Mouse (Mus musculus) hindbrain, embryonic 16.5 days (tissue): ENCODE results near the gene Lrrc72. TPM values are rescaled to one million over a fixed set of nuclear protein-coding genes. Genes with fewer than 3 reads are reported as not detected.
A peak's percentile ranks its signal among the peaks of the same experiment; 100 is the strongest.
"Not testable (repeated sequence)": the region's sequence is repeated elsewhere in the genome, so short reads cannot be mapped to it uniquely, and the experiment has no call there.

Source experiments
- ATAC-seq: fragments of 200-750 bp; cut with Nextera tagmentation; 2 replicates; pipeline ENCODE4 v1.8.0; 2017; ENCODE audit warnings: moderate TSS enrichment, moderate library complexity
- H3K27ac ChIP-seq: fragments of 300-500 bp; sonication (generic); 2 replicates; pipeline ENCODE4 v1.5.1; 2014; ENCODE audit warnings: low read depth, mild to moderate bottlenecking, control low read depth, low read length, moderate library complexity
- H3K27me3 ChIP-seq: fragments of 300-500 bp; sonication (generic); replicated peaks from 2 replicates; pipeline ENCODE4 v1.6.1; 2014; ENCODE audit warnings: low read length; ENCODE audit not compliant: control insufficient read depth, insufficient read depth
- H3K36me3 ChIP-seq: fragments of 300-500 bp; sonication (generic); 2 replicates; pipeline ENCODE4 v1.6.1; 2014; ENCODE audit warnings: mild to moderate bottlenecking, low read length, moderate library complexity, mixed read lengths; ENCODE audit not compliant: control insufficient read depth, insufficient read depth
- H3K4me1 ChIP-seq: fragments of 300-500 bp; sonication (generic); 2 replicates; pipeline ENCODE4 v1.6.1; 2014; ENCODE audit warnings: low read depth, low read length; ENCODE audit not compliant: control insufficient read depth, insufficient read depth
- H3K4me2 ChIP-seq: fragments of 300-500 bp; sonication (generic); 2 replicates; pipeline ENCODE4 v1.6.1; 2014; ENCODE audit warnings: mild to moderate bottlenecking, low read length, control low read depth, moderate library complexity
- H3K4me3 ChIP-seq: fragments of 300-500 bp; sonication (generic); 2 replicates; pipeline ENCODE4 v1.5.1; 2014; ENCODE audit warnings: mild to moderate bottlenecking, low read length, control low read depth, moderate library complexity
- H3K9ac ChIP-seq: fragments of 300-500 bp; sonication (generic); 2 replicates; pipeline ENCODE4 v1.6.1; 2014; ENCODE audit warnings: low read depth, mild to moderate bottlenecking, control low read depth, low read length, moderate library complexity
- H3K9me3 ChIP-seq: fragments of 300-500 bp; sonication (generic); 2 replicates; pipeline ENCODE4 v1.6.1; 2014; ENCODE audit warnings: mild to moderate bottlenecking, low read length, moderate library complexity; ENCODE audit not compliant: control insufficient read depth
- WGBS: fragments of 180-500 bp; shearing (Covaris S2); extraction: QIAGEN DNeasy Blood & Tissue Kit; methylation state at CpG from one replicate; pipeline ENCODE4 v1.1.7; 2014; 5-methylcytosine and 5-hydroxymethylcytosine counted together
- polyA plus RNA-seq: library from polyadenylated mRNA; unstranded; fragments of >200 nt; fragmentation: Nextera tagmentation; extraction: Ambion mirVana; gene quantifications from 2 replicates; pipeline ENCODE4 v1.2.1, GENCODE M21; 2015

The Lrrc72 gene
- polyA plus RNA-seq, 1 experiment from 2014 or later: not detected

- Histone ChIP-seq H3K4me3 (peak overlapping the region; percentile 23), H3K9me3 (no peaks in the 10 kb centered on the region), H3K36me3 (no peaks in the 10 kb centered on the region), H3K9ac (0 out of 2 replicates have a peak overlapping the region, but pooled peaks have one; percentile 18), H3K27ac (0 out of 2 replicates have a peak overlapping the region, but pooled peaks have one; percentile 23), H3K27me3 (no peaks in the 10 kb centered on the region), H3K4me1 (peaks cover 6% of the 10 kb centered on the region), H3K4me2 (peak overlapping the region; percentile 49)
- ATAC-seq: no peak; the same call in 1 of the 2 replicates
- 50% methylated on average over 7 of the region's 7 CpGs for WGBS
These were observed 45.4 kb downstream of the Lrrc72 start for GRCm38 (mm10) chr12:36207800-36208148.

GRCm38 (mm10) chr12:36207072-36207799, 46.0 kb downstream of the Lrrc72 start:
- Histone ChIP-seq H3K27me3 (no peaks in the 10 kb centered on the region), H3K27ac (peak overlapping the region; percentile 23; the same call in 1 of the 2 replicates), H3K4me3 (peak overlapping the region; percentile 23), H3K9ac (0 out of 2 replicates have a peak overlapping the region, but pooled peaks have one; percentile 18), H3K4me1 (peaks cover 6% of the 10 kb centered on the region), H3K4me2 (peak overlapping the region; percentile 49), H3K36me3 (no peaks in the 10 kb centered on the region), H3K9me3 (no peaks in the 10 kb centered on the region)
- peak; percentile 95 for ATAC-seq
- WGBS: 30% methylated on average over 9 of the region's 9 CpGs

- 49% methylated on average over 5 of the region's 5 CpGs for WGBS
- not testable (repeated sequence) for H3K36me3 ChIP-seq, H3K27me3 ChIP-seq, H3K27ac ChIP-seq, H3K4me1 ChIP-seq, H3K4me3 ChIP-seq, ATAC-seq, H3K9ac ChIP-seq, H3K4me2 ChIP-seq, H3K9me3 ChIP-seq
These were observed 47.5 kb downstream of the Lrrc72 start for GRCm38 (mm10) chr12:36205579-36206119.

- ATAC-seq: no peak
- Histone ChIP-seq H3K4me3 (no peak overlapping the region), H3K27ac (no peak overlapping the region), H3K4me1 (no peaks in the 10 kb centered on the region), H3K27me3 (no peaks in the 10 kb centered on the region), H3K9me3 (peaks cover 17% of the 10 kb centered on the region), H3K4me2 (no peak overlapping the region), H3K36me3 (peaks cover 55% of the 10 kb centered on the region), H3K9ac (no peak overlapping the region)
- 96% methylated on average over 7 of the region's 7 CpGs for WGBS
These were observed 58.2 kb downstream of the Lrrc72 start for GRCm38 (mm10) chr12:36194976-36195375.

- Histone ChIP-seq H3K27me3 (no peaks in the 10 kb centered on the region), H3K4me3 (no peak overlapping the region), H3K9me3 (no peaks in the 10 kb centered on the region), H3K4me2 (no peak overlapping the region), H3K27ac (no peak overlapping the region), H3K4me1 (no peaks in the 10 kb centered on the region), H3K9ac (no peak overlapping the region), H3K36me3 (peaks cover 47% of the 10 kb centered on the region)
- 93% methylated on average over 5 of the region's 5 CpGs for WGBS
- ATAC-seq: no peak
These were observed 62.9 kb downstream of the Lrrc72 start for GRCm38 (mm10) chr12:36190343-36190742.

- Histone ChIP-seq H3K27ac (no peak overlapping the region), H3K9ac (no peak overlapping the region), H3K4me2 (no peak overlapping the region), H3K36me3 (peaks cover 40% of the 10 kb centered on the region), H3K9me3 (no peaks in the 10 kb centered on the region), H3K4me1 (no peaks in the 10 kb centered on the region), H3K4me3 (no peak overlapping the region), H3K27me3 (no peaks in the 10 kb centered on the region)
- no peak for ATAC-seq
- 98% methylated on average over 3 of the region's 3 CpGs for WGBS
These were observed 63.6 kb downstream of the Lrrc72 start for GRCm38 (mm10) chr12:36189610-36190009.

GRCm38 (mm10) chr12:36187081-36187480, 66.1 kb downstream of the Lrrc72 start:
- Histone ChIP-seq H3K4me2 (no peak overlapping the region), H3K36me3 (peaks cover 48% of the 10 kb centered on the region), H3K4me1 (no peaks in the 10 kb centered on the region), H3K4me3 (no peak overlapping the region), H3K9ac (no peak overlapping the region), H3K27me3 (no peaks in the 10 kb centered on the region), H3K27ac (no peak overlapping the region), H3K9me3 (no peaks in the 10 kb centered on the region)
- 79% methylated on average over 6 of the region's 6 CpGs for WGBS
- no peak for ATAC-seq

GRCm38 (mm10) chr12:36182570-36182969, 70.6 kb downstream of the Lrrc72 start:
- no peak for ATAC-seq
- WGBS: 83% methylated on average over 6 of the region's 6 CpGs
- Histone ChIP-seq H3K9me3 (no peaks in the 10 kb centered on the region), H3K27ac (no peak overlapping the region), H3K4me1 (no peaks in the 10 kb centered on the region), H3K4me2 (no peak overlapping the region), H3K4me3 (no peak overlapping the region), H3K9ac (no peak overlapping the region; the same call in 1 of the 2 replicates), H3K36me3 (peaks cover 24% of the 10 kb centered on the region), H3K27me3 (no peaks in the 10 kb centered on the region)

- WGBS: 93% methylated on average over 5 of the region's 5 CpGs
- Histone ChIP-seq H3K27me3 (no peaks in the 10 kb centered on the region), H3K36me3 (peaks cover 32% of the 10 kb centered on the region), H3K4me2 (no peak overlapping the region), H3K9me3 (no peaks in the 10 kb centered on the region), H3K4me1 (no peaks in the 10 kb centered on the region), H3K27ac (no peak overlapping the region), H3K4me3 (no peak overlapping the region), H3K9ac (no peak overlapping the region)
- ATAC-seq: no peak
These were observed 76.0 kb downstream of the Lrrc72 start for GRCm38 (mm10) chr12:36177227-36177626.
